Mouse (Mus musculus): Measurements from ENCODE around the gene Gm17402. TPM values are rescaled to one million over a fixed set of nuclear protein-coding genes. Genes with fewer than 3 reads are reported as not detected.

Gm17402 gene
- polyA plus RNA-seq, 1 experiment from 2014 or later, result not detected

GRCm38 (mm10) chr3:67352128-67352762 is 22.7 kb downstream of the Gm17402 start:
- no peak for ATAC-seq (ENCODE audit: insufficient number of reproducible peaks, low FRiP score)
- Histone ChIP-seq H3K4me1 (replicated peaks) (no peaks in the 10 kb centered on the region), H3K27ac (ENCODE audit: poor library complexity, severe bottlenecking) (no peak overlapping the region), H3K27me3 (replicated peaks) (no peaks in the 10 kb centered on the region), H3K4me3 (no peak overlapping the region), H3K36me3 (peaks cover 11% of the 10 kb centered on the region; the same call in 1 of the 2 replicates), H3K9me3 (replicated peaks) (peaks cover 4% of the 10 kb centered on the region; the same call in 1 of the 2 replicates), H3K4me2 (no peak overlapping the region), H3K9ac (no peak overlapping the region)
- WGBS, result 47% methylated on average over 2 of the region's 5 CpGs

- H3K9me3 ChIP-seq (replicated peaks), result no peaks in the 10 kb centered on the region
- H3K27me3 ChIP-seq (replicated peaks), result no peaks in the 10 kb centered on the region
- WGBS, result 71% methylated on average over 12 of the region's 12 CpGs
- no peak overlapping the region for H3K9ac ChIP-seq
- H3K36me3 ChIP-seq, result peaks cover 5% of the 10 kb centered on the region; the same call in 1 of the 2 replicates
- no peak overlapping the region for H3K27ac ChIP-seq (ENCODE audit: poor library complexity, severe bottlenecking)
- ATAC-seq (ENCODE audit: insufficient number of reproducible peaks, low FRiP score), result no peak
- H3K4me2 ChIP-seq, result no peak overlapping the region
- no peak overlapping the region for H3K4me3 ChIP-seq
- H3K4me1 ChIP-seq (replicated peaks), result no peaks in the 10 kb centered on the region
Observed at GRCm38 (mm10) chr3:67351406-67352127, 23.4 kb downstream of the Gm17402 start.

GRCm38 (mm10) chr3:67346674-67347073 is 28.3 kb downstream of the Gm17402 start:
- no peak overlapping the region for H3K27ac ChIP-seq (ENCODE audit: poor library complexity, severe bottlenecking)
- H3K9ac ChIP-seq, result no peak overlapping the region
- H3K4me3 ChIP-seq, result no peak overlapping the region
- no peaks in the 10 kb centered on the region for H3K27me3 ChIP-seq (replicated peaks)
- no peak for ATAC-seq (ENCODE audit: insufficient number of reproducible peaks, low FRiP score)
- no peak overlapping the region for H3K4me2 ChIP-seq
- H3K4me1 ChIP-seq (replicated peaks), result no peaks in the 10 kb centered on the region
- no peaks in the 10 kb centered on the region for H3K9me3 ChIP-seq (replicated peaks)
- 76% methylated on average over 2 of the region's 2 CpGs for WGBS
- H3K36me3 ChIP-seq, result no peaks in the 10 kb centered on the region

GRCm38 (mm10) chr3:67344599-67344998 is 30.4 kb downstream of the Gm17402 start:
- H3K4me1 ChIP-seq (replicated peaks), result no peaks in the 10 kb centered on the region
- no peaks in the 10 kb centered on the region for H3K27me3 ChIP-seq (replicated peaks)
- H3K27ac ChIP-seq (ENCODE audit: poor library complexity, severe bottlenecking), result no peak overlapping the region
- H3K9me3 ChIP-seq (replicated peaks), result no peaks in the 10 kb centered on the region
- no peak for ATAC-seq (ENCODE audit: insufficient number of reproducible peaks, low FRiP score)
- H3K9ac ChIP-seq, result no peak overlapping the region
- H3K36me3 ChIP-seq, result no peaks in the 10 kb centered on the region
- WGBS, result 6% methylated on average over 2 of the region's 2 CpGs
- no peak overlapping the region for H3K4me2 ChIP-seq
- no peak overlapping the region for H3K4me3 ChIP-seq

GRCm38 (mm10) chr3:67343004-67343662 is 31.8 kb downstream of the Gm17402 start:
- ATAC-seq (ENCODE audit: insufficient number of reproducible peaks, low FRiP score), result no peak
- no peak overlapping the region for H3K9ac ChIP-seq
- no peak overlapping the region for H3K4me2 ChIP-seq
- no peaks in the 10 kb centered on the region for H3K4me1 ChIP-seq (replicated peaks)
- H3K27me3 ChIP-seq (replicated peaks), result no peaks in the 10 kb centered on the region
- 60% methylated on average over 5 of the region's 5 CpGs for WGBS
- no peaks in the 10 kb centered on the region for H3K9me3 ChIP-seq (replicated peaks)
- no peak overlapping the region for H3K4me3 ChIP-seq
- no peak overlapping the region for H3K27ac ChIP-seq (ENCODE audit: poor library complexity, severe bottlenecking)
- H3K36me3 ChIP-seq, result no peaks in the 10 kb centered on the region

GRCm38 (mm10) chr3:67340921-67341320 is 34.0 kb downstream of the Gm17402 start:
- WGBS, result 63% methylated on average over 7 of the region's 7 CpGs

GRCm38 (mm10) chr3:67339558-67339957 is 35.4 kb downstream of the Gm17402 start:
- Histone ChIP-seq H3K4me1 (replicated peaks) (no peaks in the 10 kb centered on the region), H3K27me3 (replicated peaks) (no peaks in the 10 kb centered on the region), H3K4me2 (no peak overlapping the region), H3K36me3 (no peaks in the 10 kb centered on the region), H3K9ac (no peak overlapping the region), H3K9me3 (replicated peaks) (no peaks in the 10 kb centered on the region), H3K4me3 (no peak overlapping the region), H3K27ac (ENCODE audit: poor library complexity, severe bottlenecking) (no peak overlapping the region)
- WGBS, result 60% methylated on average over 3 of the region's 3 CpGs
- ATAC-seq (ENCODE audit: insufficient number of reproducible peaks, low FRiP score), result no peak

More at GRCm38 (mm10) chr3:67340921-67341320, 34.0 kb downstream of the Gm17402 start:
- H3K27me3 ChIP-seq (replicated peaks), result no peaks in the 10 kb centered on the region
- no peak overlapping the region for H3K4me3 ChIP-seq
- no peak for ATAC-seq (ENCODE audit: insufficient number of reproducible peaks, low FRiP score)
- H3K27ac ChIP-seq (ENCODE audit: poor library complexity, severe bottlenecking), result no peak overlapping the region
- no peak overlapping the region for H3K9ac ChIP-seq
- no peaks in the 10 kb centered on the region for H3K36me3 ChIP-seq
- H3K4me2 ChIP-seq, result no peak overlapping the region
- H3K9me3 ChIP-seq (replicated peaks), result no peaks in the 10 kb centered on the region
- H3K4me1 ChIP-seq (replicated peaks), result no peaks in the 10 kb centered on the region

- Histone ChIP-seq H3K4me3 (no peak overlapping the region), H3K27me3 (replicated peaks) (no peaks in the 10 kb centered on the region), H3K4me2 (no peak overlapping the region), H3K9me3 (replicated peaks) (no peaks in the 10 kb centered on the region), H3K9ac (no peak overlapping the region), H3K27ac (ENCODE audit: poor library complexity, severe bottlenecking) (no peak overlapping the region), H3K4me1 (replicated peaks) (no peaks in the 10 kb centered on the region), H3K36me3 (no peaks in the 10 kb centered on the region)
- WGBS, result 76% methylated on average over 4 of the region's 4 CpGs
- ATAC-seq (ENCODE audit: insufficient number of reproducible peaks, low FRiP score), result no peak
Observed at GRCm38 (mm10) chr3:67322422-67322821, 52.5 kb downstream of the Gm17402 start.

Other genes with a start within 250 kb of the Gm17402 start
- gene Mlf1, start 1.1 kb downstream of the Gm17402 start, polyA plus RNA-seq (2016; fragmentation: Nextera tagmentation; extraction: Ambion mirVana), result 114 and 116 TPM in 2 replicates
- gene Gfm1, start 54.9 kb upstream of the Gm17402 start, polyA plus RNA-seq (2016; fragmentation: Nextera tagmentation; extraction: Ambion mirVana), result 116 and 123 TPM in 2 replicates
- 44.9 and 50.7 TPM in 2 replicates for gene Lxn, start 88.8 kb upstream of the Gm17402 start, polyA plus RNA-seq (2016; fragmentation: Nextera tagmentation; extraction: Ambion mirVana)
- gene Rarres1, start 140.4 kb upstream of the Gm17402 start, polyA plus RNA-seq (2016; fragmentation: Nextera tagmentation; extraction: Ambion mirVana), result 0.72 and 0.94 TPM in 2 replicates
- 45.7 and 47.3 TPM in 2 replicates for gene Mfsd1, start 207.6 kb upstream of the Gm17402 start, polyA plus RNA-seq (2016; fragmentation: Nextera tagmentation; extraction: Ambion mirVana)